Mouse (Mus musculus) G1E (cell line): ENCODE measurements around the gene Bach2. TPM values are rescaled to one million over a fixed set of nuclear protein-coding genes. Genes with fewer than 3 reads are reported as not detected.

Experiments used
- ATAC-seq: 2 replicates; pipeline ENCODE4 v1.8.0; 2016; ENCODE audit warnings: mild to moderate bottlenecking; ENCODE audit not compliant: insufficient number of reproducible peaks, poor library complexity, low FRiP score, severe bottlenecking; ENCODE audit errors: extremely low read depth
- DNase-seq: peaks from one replicate; pipeline ENCODE4 v3.0.0; 2012; ENCODE audit warnings: low spot score
- H3K27me3 ChIP-seq: 2 replicates; pipeline ENCODE4 v1.6.1; 2012; ENCODE audit warnings: mild to moderate bottlenecking, low read length, inconsistent platforms; ENCODE audit not compliant: insufficient read depth
- H3K36me3 ChIP-seq: replicated peaks from 2 replicates; pipeline ENCODE3; 2012; ENCODE audit warnings: mild to moderate bottlenecking, inconsistent platforms
- H3K4me1 ChIP-seq: 2 replicates; pipeline ENCODE4 v1.6.1; 2012; ENCODE audit warnings: low read depth, low read length, inconsistent platforms, mixed read lengths; ENCODE audit not compliant: insufficient read depth
- H3K4me3 ChIP-seq: 2 replicates; pipeline ENCODE4 v1.5.1; 2012; ENCODE audit warnings: low read depth, mild to moderate bottlenecking, inconsistent platforms, low read length, moderate library complexity, mixed read lengths
- H3K9me3 ChIP-seq: replicated peaks from 2 replicates; pipeline ENCODE4 v1.6.1; 2012; ENCODE audit warnings: inconsistent platforms
- CTCF ChIP-seq: IDR thresholded peaks from 2 replicates; pipeline ENCODE4 v1.5.1; 2012; ENCODE audit warnings: low read depth, low read length, inconsistent platforms, mixed read lengths
- GATA1 ChIP-seq: IDR thresholded peaks from 2 replicates; pipeline ENCODE4 v1.6.1; 2012; ENCODE audit warnings: borderline replicate concordance, low read length, inconsistent platforms, mixed read lengths
- GATA2 ChIP-seq: IDR thresholded peaks from 2 replicates; pipeline ENCODE4 v1.6.1; 2012; ENCODE audit warnings: low read depth, low read length, inconsistent platforms, borderline replicate concordance
- POLR2AphosphoS5 ChIP-seq: IDR thresholded peaks from 2 replicates; pipeline ENCODE4 v1.6.1; 2012; ENCODE audit warnings: low read depth, low read length, inconsistent platforms; ENCODE audit not compliant: insufficient replicate concordance
- TAL1 ChIP-seq: conservative IDR thresholded peaks from 2 replicates; pipeline ENCODE4 v1.6.1; 2012; ENCODE audit warnings: low read depth, low read length, inconsistent platforms, mixed read lengths
- polyA plus RNA-seq: library from polyadenylated mRNA; stranded (reverse); fragments of >175 nt; gene quantifications from 2 replicates; pipeline ENCODE4 v1.2.3, GENCODE M21; 2012
- total RNA-seq, 2 experiments: library from RNA; stranded (forward) in 1 of 2; stranded (reverse) in 1 of 2; fragments of 200-1000 nt in 1 of 2; fragments of >200 nt in 1 of 2; fragmentation: Nextera tagmentation in 1 of 2; gene quantifications; 2 replicates each; pipeline ENCODE4 v1.2.3; 2014 to 2017

Bach2 gene
- total and polyA plus RNA-seq, 3 experiments, result 0.22 to 2.2 TPM; not detected in 1

- no peaks in the 10 kb centered on the region for H3K4me1 ChIP-seq
- H3K36me3 ChIP-seq, result no peaks in the 10 kb centered on the region
- H3K9me3 ChIP-seq, result no peaks in the 10 kb centered on the region
- ATAC-seq (no peak), DNase-seq (no peak)
- no peak overlapping the region for H3K4me3 ChIP-seq
- TF ChIP-seq POLR2AphosphoS5, result no peak
- no peak for TF ChIP-seq TAL1
- no peak for TF ChIP-seq GATA2
- TF ChIP-seq GATA1, result no peak
- no peak for TF ChIP-seq CTCF
- peaks cover 4% of the 10 kb centered on the region for H3K27me3 ChIP-seq
Observed at GRCm38 (mm10) chr4:32479231-32479630, 240.6 kb downstream of the Bach2 start.

DNA sequence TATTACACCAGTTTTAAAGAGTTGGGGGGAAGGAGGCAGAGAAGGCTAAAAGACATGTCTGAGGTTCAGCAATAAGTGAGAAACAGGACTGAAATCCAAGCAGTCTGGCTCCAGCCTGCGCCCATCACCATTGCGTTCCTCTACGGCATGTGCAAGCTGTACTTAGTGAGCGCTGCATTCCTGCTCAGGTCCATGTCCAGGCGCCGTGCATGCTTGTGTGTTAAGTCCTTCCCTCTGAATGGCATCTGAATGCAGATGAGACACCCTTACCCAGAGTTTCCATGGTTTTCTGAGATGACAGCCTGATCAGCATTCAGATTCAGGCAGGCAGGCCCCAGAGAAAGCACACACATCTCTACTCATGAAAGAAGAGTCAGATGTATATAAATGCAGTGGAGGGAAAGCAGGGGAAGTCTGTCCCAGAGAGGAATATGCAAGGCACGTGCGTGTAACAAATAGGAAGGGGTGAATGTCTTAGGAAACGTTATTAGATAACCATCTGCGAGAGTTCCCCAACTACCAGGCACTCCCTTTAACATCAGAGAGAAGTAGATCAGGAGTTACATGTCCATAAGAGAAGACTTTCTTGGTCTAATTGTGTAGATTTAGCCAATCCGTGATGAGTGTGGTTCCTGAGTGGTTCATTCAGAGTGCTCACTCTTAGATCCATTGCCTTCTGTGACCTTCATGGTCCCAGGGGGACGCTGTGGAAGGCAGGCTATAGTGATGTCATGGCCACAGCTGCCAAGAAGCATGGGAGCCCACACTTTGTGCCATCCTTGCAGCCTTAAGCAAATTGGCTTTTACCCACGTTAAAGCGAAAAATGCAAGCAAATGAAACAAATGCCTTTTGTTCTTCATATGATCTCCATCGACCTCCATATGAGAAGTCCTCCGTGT is 241.4 kb downstream of the Bach2 start:
- no peak for ATAC-seq
- H3K36me3 ChIP-seq, result no peaks in the 10 kb centered on the region
- H3K9me3 ChIP-seq, result no peaks in the 10 kb centered on the region
- no peak for TF ChIP-seq GATA1
- no peak for TF ChIP-seq CTCF
- no peak for TF ChIP-seq TAL1
- no peak for TF ChIP-seq POLR2AphosphoS5
- TF ChIP-seq GATA2, result no peak
- no peaks in the 10 kb centered on the region for H3K4me1 ChIP-seq
- H3K4me3 ChIP-seq, result no peak overlapping the region
- H3K27me3 ChIP-seq, result peaks cover 4% of the 10 kb centered on the region
- no peak for DNase-seq

- ATAC-seq (no peak), DNase-seq (no peak)
- Histone ChIP-seq H3K27me3 (peaks cover 4% of the 10 kb centered on the region), H3K4me1 (no peaks in the 10 kb centered on the region), H3K36me3 (no peaks in the 10 kb centered on the region), H3K9me3 (no peaks in the 10 kb centered on the region), H3K4me3 (no peak overlapping the region)
- no peak for TF ChIP-seq GATA1
- no peak for TF ChIP-seq CTCF
- no peak for TF ChIP-seq TAL1
- no peak for TF ChIP-seq GATA2
- no peak for TF ChIP-seq POLR2AphosphoS5
Observed at GRCm38 (mm10) chr4:32481366-32482055, 242.9 kb downstream of the Bach2 start.

DNA sequence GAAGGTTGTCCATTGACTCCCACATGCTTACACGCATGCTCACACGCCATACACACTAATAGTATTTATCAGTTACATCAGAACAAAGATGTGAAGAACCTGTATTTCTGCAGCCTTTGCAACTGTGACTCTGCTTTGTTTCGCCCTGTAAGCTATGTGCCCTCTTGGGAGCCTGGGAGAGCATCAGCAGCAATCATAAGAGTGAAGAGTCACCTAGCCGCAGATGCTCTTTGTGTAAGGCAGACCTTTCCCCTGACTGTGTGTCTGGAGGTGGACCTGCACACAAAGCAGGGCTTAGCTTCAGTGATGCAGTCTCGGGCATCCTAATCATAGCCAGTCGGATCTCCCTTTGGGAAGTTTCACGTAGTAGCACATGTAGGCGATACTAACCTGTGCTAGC is 243.5 kb downstream of the Bach2 start:
- no peaks in the 10 kb centered on the region for H3K4me1 ChIP-seq
- ATAC-seq (no peak), DNase-seq (no peak)
- H3K36me3 ChIP-seq, result no peaks in the 10 kb centered on the region
- peaks cover 4% of the 10 kb centered on the region for H3K27me3 ChIP-seq
- H3K4me3 ChIP-seq, result no peak overlapping the region
- TF ChIP-seq GATA1, result no peak
- TF ChIP-seq GATA2, result no peak
- TF ChIP-seq TAL1, result no peak
- TF ChIP-seq CTCF, result no peak
- no peak for TF ChIP-seq POLR2AphosphoS5
- no peaks in the 10 kb centered on the region for H3K9me3 ChIP-seq

- no peak overlapping the region for H3K4me3 ChIP-seq
- no peaks in the 10 kb centered on the region for H3K4me1 ChIP-seq
- no peaks in the 10 kb centered on the region for H3K9me3 ChIP-seq
- H3K27me3 ChIP-seq, result peaks cover 4% of the 10 kb centered on the region
- ATAC-seq (no peak), DNase-seq (no peak)
- TF ChIP-seq GATA1 (no peak), POLR2AphosphoS5 (no peak), GATA2 (no peak), TAL1 (no peak), CTCF (no peak)
- no peaks in the 10 kb centered on the region for H3K36me3 ChIP-seq
Observed at GRCm38 (mm10) chr4:32482936-32483335, 244.3 kb downstream of the Bach2 start.

DNA sequence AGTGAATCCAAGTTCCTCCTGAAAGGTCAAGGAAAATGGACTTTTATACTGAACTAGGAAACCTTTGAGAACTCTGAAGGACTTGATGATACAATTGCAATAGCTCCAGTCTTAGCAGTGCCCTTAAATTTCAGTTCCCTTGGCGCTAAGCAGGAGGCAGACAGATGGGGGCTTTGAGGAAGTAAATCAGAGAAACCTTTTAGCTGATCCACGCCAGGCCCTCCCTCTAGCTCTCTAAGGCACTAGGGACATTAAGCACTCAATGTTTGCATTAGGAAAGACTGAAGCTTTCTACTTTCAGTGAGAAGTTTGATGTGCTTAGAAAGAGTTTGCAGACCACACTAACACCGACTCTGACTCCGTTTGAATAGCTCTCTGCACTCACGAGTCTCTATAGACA is 247.2 kb downstream of the Bach2 start:
- peaks cover 4% of the 10 kb centered on the region; the same call in 1 of the 2 replicates for H3K27me3 ChIP-seq
- H3K36me3 ChIP-seq, result no peaks in the 10 kb centered on the region
- no peaks in the 10 kb centered on the region for H3K4me1 ChIP-seq
- ATAC-seq (no peak), DNase-seq (no peak)
- TF ChIP-seq CTCF, result no peak
- H3K9me3 ChIP-seq, result no peaks in the 10 kb centered on the region
- H3K4me3 ChIP-seq, result no peak overlapping the region
